Mouse (Mus musculus): ENCODE measurements around the gene Pfn4.
"Not testable (repeated sequence)": the region's sequence is repeated elsewhere in the genome, so short reads cannot be mapped to it uniquely, and the experiment has no call there.

Gene Pfn4

DNA sequence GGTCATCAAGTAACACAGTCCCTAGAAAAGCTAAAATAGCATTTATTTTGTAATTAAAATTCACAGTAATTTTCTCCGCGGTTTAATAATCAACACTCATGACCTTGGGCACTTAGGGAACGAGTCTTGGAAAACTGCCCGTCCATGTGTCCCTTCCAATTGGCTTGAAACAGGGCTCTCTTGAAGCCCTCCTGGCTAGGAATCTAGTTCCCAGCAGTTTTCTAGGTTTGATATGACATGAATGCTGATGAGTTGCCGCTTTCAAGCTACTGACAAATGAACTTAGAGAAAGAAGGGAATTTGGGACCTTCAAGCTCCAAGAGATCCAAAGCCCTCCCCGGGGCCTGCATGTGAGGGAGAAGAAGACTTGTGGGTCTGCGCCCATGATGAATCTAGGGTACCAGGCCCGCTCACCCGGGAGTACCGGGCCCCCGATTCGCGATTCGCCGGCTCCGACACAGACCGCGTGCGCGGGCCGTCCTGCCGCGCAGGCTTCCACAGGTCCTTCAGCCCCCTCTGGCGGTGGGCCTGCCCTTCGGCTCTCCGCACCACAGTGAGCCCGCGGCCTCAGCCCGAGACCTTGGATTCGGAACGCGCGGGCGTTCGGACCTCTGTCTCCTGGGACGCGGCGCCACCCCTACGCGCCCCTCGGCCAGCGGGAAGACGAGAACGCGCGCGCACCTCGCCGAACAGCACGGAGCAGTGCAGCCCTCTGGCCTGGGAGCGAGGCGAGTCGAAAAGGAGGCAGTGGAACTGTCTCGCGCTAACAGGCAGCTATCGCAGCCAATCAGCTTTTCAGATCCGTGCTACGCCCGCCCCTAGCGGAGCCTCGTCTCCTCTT lies at the start of gene Pfn4, which contains the start of gene Fam228b:
Gene Pfn4 (plus strand): TSS at position 531 of the 841 bp plus-strand sequence.
Gene Fam228b (minus strand): TSS at position 776 of the 841 bp plus-strand sequence.
- peak; percentile 91 to 92 for DNase-seq (ENCODE audit: low spot score in 2 of 2)

DNA sequence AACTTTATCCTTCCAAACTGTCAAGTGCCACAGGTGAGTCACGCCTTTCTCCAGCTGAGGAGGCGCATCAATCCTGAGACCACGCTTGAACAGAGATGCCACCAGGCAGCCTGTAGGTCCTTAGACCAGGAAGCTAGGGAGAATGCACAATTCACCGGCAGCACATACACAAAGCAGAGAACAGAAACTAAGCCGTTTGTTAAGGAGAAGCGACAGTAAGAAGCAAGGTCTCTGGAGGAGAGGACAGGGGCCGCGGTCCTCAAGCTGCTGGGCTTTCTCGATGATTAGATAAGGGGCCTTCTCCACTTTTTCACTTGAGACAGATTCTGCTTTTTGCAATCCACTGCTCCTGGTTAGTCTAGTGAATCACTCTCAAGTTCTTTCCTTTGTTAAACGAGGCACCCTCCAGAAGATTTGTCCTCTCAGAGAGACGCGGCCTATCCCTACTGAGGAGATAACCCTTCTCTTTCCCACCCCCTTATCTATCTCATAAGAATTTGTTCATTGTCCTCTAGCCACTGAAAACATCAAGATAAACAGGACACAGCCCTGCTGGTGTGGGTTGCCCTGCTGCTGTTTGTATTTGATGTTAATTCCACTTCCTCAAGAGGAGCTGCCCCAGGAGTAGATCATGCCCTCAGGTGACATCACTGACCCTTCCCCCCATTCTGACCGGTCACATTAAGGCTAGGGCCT lies 49.6 kb upstream of the Pfn4 start:
- no peak for DNase-seq (ENCODE audit: low spot score in 2 of 2)

DNA sequence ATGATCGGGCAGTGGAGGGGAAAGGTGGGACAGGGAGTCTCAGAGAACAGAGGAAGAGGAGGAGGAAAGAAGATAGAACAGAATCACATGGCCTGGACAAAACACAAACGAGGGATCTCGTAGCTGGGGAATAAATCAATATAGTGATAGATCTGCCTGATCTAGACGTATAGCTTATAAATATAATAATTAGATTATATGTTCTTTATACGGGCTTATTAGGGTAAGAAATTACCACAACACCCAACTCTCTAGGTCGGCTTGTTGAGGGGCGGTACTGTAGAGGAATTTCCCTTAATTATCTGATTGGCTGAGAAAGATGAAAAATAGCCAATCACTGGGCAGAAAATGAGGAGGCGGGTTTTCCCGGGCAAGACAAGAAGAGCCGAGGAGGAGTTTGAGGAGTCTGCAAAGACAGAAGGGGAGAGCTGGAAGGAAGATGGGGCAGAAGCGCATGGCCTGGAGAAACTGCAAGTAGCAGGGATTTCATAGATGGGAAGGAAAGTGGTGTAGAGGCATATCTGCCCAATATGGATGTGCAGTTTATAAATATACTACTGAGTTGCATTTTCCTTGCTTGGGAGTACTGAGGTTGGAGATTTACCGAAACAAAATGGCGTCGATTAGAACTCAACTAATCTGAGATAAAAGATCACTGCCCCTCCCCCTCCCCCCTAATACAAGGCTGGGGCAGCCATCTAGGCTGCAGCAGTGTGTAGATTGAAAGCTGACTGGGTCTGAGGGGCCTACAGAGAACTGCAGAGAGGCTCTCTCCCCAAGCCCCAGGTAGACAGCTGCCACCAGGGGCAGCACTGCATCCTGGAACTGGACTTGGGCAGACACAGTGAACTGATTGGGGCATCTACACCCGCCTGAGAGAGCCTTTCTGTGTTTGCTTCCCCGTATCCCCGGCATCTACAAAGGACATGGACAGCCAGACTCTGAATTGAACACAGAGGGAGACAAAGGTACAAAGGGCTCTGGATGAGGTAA lies 48.8 kb upstream of the Pfn4 start:
- DNase-seq (ENCODE audit: low spot score in 2 of 2): no peak

DNA sequence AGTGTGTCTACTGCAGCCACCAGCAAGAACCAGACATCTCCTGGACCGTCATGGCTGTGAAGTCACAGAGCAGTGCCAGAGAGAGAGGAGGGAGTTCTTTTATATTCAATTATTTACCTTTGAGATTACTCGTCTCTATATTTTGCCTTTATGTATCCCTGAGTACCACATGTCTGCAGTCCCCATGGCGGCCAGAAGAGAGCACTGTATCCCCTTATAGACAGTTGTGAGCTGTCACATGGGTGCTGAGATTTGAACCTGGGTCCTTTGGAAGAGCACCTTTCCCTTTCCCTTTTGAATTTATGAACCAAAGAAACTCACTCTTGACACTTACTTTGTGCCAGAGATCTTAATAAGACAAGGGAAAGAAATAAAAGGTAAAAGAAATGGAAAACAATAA lies 39.7 kb upstream of the Pfn4 start:
- no peak for DNase-seq (ENCODE audit: low spot score in 2 of 2)

DNA sequence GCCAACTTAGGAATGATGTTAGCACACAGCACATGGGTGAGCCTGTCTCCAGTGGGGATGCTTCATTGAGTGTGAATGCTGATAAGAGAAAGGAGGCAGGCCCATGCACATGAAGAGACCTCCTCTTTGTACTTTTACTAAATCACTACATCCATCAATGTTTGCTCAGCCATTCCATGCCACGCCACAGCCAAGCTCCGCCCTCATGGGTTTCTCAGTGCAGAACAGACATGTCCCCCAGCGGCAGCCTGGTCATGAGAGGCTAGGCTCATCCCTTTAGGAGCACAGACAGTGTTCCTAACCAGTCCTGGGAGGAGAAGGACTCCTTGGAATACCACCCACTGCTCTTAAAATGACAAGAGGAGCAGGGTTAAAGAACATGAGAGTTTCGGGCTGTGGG lies 37.2 kb upstream of the Pfn4 start:
- DNase-seq (ENCODE audit: low spot score in 2 of 2): no peak

DNA sequence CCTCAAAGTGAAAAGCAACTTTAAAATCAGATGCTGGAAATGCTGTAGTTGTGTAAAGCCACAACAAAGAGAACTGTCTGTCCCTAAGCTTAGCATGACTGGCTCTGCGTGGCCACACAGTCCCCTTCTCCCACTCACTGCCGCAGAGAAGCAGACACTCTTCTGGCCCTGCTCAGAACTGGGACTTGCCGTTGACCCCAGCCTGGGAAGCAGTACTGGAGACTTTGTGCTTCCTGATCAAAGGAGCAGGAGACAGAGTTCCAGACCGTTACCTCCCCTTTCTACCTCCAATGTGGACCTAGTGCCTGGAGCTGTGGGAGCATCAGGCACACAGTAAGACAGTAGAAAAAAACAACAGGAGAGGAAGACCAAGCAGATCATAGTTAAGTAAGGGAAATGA lies 36.5 kb upstream of the Pfn4 start:
- DNase-seq (ENCODE audit: low spot score in 2 of 2): no peak

DNA sequence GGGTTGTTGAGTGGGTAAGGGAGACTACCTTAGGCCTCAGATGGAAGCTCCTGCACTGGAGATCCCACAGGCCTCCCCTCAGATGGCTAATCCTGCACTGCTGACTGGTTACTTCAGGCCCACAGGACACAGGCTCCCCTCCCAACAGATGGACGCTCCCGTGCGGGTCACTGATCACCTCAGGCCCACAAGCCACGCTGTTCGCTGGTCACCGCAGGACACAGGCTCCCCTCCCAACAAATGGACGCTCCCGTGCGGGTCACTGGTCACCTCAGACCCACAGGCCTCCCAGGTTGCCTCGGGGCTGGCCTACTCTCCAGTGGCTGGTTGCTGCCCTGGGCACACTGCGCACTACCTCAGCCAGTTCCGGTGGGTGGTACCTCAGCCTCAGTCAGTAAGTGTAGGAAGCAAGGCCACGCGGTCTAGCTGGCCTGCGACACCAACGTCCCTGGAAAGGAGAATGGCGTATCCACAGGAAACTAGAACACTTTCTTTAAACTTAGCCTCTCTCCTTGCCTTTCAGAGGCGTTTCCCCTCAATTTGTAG lies 30.7 kb upstream of the Pfn4 start, which contains the start of gene Fam228a:
Gene Fam228a (minus strand): TSS at position 400 of the 546 bp plus-strand sequence.
- DNase-seq (ENCODE audit: low spot score in 2 of 2): no peak

DNA sequence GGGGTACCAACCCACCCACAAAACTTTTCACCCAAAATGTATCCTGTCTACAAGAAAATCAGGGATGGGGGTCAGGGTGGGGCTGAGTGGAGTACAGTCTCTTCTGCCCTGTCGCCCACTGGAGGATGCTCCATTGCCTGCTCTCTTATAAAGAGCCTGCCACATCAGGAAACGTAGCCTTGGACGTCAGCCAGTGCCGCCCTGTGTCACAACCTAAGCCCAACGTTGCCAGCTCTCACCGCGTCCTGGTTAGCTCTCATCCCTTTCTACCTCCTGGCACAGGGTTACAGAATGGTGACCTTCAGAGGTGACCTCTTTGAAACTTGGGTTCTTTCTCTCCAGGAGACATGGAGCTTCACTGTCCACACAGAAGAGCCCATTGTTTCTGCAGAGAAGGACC lies 28.0 kb upstream of the Pfn4 start:
- no peak for DNase-seq (ENCODE audit: low spot score in 2 of 2)

DNA sequence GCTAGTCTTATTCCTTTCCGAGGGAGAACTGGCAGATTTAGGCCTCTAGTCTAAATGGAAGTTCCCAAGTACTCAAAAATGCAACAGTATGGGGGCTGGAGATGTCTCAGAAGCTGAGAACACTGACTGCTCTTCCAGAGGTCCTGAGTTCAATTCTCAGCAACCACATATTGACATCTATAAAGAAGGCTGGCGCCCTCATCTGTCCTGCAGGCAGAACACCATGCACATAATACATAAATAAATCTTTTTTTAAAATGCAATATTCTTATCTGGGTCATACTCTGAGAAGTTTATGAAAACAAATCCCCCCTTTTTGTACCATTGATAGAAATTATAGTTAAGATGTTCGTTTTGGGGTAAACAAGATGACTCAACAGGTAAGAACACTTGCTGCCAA lies 26.6 kb upstream of the Pfn4 start:
- no peak for DNase-seq (ENCODE audit: low spot score in 2 of 2)

DNA sequence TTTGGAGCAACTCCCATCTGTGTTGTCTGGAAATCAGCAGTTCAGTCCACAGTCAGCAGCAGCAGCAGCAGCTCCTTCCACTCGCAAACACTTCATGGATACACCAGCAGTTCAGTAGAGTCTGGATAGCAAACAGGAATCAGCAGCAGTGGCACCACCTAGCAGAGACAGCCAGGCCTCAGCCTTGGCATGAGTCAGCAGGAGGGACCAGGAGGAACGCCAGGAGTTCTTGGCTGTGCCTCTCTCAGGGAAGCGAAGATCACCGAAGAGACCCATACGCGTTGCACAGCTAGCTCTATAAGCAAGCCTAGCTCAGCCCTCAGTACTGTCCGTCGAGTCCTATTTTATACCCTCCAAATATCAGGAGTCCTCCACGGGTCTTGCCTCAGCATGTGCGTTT lies 24.3 kb upstream of the Pfn4 start:
- no peak for DNase-seq (ENCODE audit: low spot score in 2 of 2)

DNA sequence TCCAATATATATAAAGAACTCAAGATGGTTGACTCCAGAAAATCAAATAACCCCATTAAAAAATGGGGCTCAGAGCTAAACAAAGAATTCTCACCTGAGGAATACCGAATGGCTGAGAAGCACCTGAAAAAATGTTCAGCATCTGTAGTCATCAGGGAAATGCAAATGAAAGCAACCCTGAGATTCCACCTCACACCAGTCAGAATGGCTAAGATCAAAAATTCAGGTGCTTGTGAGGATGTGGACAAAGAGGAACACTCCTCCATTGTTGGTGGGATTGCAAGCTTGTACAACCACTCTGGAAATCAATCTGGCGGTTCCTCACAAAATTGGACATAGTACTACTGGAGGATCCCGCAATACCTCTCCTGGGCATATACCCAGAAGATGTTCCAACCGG lies 14.4 kb upstream of the Pfn4 start:
- DNase-seq (ENCODE audit: low spot score in 2 of 2): not testable (repeated sequence)

DNA sequence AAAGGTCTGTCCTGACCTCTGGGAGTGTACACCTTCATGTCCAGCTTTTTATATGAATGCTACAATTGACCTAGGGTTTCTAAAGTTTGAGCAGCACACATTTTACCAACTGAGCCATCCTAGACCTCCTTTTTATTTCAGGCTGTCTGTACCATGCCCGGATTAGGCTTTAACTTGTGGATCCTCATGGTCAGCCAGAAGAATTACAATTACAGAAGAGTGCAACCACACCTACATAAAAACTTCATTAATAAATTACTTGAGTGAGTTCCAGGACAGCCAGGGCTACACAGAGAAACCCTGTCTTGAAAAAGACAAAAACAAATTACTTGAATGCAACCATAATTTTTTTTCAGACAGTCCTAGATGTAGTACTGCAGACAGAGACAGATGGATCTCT lies 11.8 kb upstream of the Pfn4 start:
- DNase-seq (ENCODE audit: low spot score in 2 of 2): no peak

DNA sequence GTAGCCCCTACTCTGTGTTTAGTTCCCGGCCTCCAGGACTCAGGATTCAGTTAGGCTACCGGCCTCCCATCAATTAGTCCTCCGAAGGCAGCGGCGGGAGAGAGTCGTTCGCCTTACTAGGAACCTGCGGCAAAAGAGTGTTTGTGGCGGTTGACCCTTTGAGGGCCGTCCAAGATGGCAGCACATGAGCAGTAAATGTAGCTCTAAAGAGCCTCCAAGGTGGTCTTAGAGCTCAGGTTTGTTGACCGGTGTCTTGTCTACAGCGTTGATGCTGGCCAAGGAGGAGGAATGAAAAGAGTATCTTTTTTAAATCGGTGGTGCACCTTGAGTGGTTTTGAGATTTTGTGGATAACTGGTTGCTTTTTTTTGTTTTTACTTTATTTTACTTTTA lies 506 bp downstream of the Pfn4 start:
- DNase-seq (ENCODE audit: low spot score in 2 of 2): no peak

DNA sequence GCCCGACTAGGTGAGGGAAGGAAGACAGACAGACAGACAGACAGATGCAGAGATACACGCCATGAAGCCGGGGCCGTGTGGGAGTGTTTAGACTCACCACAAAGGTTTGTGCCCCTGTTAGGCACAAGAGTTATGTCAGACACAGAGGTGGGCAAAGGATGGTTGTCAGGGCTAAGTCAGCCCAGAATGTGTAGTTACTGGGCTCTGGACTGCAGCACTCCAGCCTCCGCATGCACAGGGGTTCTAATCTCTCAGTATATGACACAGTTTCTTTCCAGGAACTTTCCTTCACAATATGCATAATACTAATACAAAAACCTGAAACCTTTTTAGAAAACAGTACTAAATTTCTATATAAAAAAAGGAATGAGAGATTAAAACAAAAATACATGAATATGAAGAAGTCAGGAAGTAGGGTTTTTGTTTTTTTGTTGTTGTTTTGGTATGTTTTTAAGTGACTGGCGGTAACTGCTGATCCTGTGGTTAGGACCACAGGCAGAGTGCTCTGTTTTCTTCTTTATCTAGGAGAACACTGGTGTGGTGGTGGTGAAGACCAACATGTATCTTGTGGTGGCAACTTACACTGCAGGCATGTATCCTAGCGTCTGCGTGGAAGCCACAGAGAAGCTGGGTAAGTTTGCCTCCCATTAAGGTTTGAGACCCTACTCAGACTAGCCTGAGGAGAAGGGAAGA lies 6.2 kb downstream of the Pfn4 start:
- DNase-seq (ENCODE audit: low spot score in 2 of 2): no peak

DNA sequence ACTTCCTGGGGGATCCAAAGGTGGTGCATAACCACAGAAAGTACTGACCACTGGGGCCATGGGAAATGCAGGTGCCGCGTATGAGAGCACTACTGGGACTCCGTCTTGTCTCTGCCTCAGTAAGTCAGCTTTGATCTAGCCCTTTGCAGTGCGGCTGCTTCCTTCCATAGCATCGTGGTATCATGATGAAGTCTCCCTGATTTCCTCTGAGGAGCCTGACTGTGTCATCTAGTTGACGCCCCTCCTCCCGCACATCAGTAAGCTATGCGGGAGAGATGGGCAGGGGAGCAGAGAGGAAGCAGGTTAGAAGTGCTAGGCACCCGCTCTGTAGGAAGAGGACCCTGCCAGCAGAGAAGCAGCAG lies 6.7 kb downstream of the Pfn4 start:
- DNase-seq (ENCODE audit: low spot score in 2 of 2): no peak

DNA sequence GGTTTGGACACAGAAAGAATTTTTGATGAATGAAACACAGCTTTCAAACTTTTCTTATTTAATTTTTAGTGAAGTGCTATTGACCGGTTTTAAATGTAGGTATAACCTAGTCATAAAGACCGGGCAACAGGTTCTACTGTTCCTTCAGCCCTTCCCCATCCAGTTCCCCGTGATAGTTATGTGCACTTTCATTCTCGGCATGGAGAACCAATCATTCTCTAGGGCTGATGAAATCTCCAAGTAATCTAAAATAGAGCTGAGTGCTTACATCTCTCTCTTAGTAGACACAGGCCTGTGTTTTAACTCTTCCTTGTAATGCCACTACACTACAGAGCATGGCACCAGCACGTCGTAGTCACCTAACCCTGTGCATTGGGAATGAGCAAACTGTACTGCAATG lies 8.9 kb downstream of the Pfn4 start:
- DNase-seq (ENCODE audit: low spot score in 2 of 2): no peak

DNA sequence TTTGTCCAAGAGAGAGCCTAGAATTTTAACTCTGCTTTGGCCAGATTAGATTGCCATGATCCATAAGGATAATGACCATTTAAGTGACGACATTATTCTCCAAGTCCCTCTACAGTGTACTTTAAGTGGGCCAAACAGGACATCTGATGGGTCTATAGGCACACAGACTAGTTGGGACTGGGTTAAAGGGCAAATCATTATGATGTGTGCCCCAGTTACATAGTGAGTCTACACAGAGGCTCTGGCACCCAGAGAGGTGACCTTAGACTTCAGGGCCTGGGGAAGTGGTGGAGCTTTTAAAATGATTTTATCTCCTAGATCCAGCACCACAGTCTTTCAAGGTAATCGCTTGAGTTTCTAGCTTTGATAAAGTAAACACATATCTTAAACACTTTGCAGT lies 11.4 kb downstream of the Pfn4 start:
- no peak for DNase-seq (ENCODE audit: low spot score in 2 of 2)

DNA sequence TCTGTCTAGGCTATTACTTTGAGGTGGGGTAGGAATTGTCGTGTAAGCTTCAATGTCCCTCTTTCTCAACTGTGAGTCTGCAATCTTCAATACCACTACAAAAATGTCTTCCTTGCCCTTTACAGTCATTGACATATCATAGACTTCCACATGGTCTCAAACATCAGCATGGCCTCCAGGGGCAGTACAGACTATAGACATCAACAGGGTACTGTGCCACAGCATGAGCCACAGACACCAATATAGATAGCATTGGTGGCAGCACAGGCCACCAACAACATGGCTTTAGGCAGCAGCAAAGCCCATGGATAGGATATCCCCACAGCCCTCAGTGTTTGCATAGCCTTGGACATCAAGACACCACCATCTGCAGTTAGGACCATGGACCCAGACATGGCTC lies 12.4 kb downstream of the Pfn4 start:
- DNase-seq (ENCODE audit: low spot score in 2 of 2): no peak

DNA sequence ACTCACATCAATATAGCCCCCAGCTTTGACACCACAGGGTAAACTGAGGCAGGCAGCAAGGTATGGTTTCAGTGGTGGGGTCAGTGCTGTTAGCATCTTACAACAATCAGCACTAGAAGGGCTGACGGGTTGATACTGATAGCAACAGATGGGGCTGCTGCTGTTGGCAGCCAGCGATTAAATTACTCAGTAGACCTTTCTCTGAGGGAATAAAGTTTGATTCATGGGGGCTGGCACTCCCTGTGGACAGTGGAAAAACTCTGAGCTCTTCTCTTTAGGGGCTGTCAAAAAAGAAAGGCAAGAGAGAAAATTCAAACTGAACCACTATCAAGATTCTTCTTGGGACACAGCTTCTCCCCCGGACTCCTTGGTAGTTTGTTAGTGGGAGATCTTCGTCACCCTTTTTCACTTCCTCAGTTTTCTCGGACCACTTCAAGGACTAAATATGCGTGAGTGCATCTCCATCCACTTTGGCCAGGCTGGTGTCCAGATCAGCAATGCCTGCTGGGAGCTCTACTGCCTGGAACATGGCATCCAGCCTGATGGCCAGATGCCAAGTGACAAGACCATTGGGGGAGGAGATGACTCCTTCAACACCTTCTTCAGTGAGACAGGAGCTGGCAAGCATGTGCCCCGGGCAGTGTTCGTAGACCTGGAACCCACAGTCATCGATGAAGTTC lies 13.0 kb downstream of the Pfn4 start:
- DNase-seq (ENCODE audit: low spot score in 2 of 2): not testable (repeated sequence)

DNA sequence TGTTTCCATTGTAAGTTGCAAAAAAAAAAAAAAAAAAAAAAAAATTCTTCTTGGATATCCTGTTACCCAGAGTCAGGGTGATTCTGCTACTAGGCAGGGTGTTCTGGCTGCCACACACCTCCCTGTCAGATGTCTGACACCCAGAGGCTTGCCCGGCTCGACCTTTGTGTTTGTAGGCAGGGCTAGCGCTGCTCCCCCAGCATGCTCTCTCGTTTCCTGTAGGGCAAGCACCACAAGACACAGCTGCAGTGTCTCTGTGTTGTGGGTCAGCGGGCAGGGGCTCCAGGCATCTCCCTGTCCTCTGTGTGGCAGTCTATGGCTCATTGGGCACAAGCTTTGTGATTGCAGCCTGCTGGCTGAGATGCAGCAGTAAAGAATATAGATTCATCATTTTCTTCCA lies 14.8 kb downstream of the Pfn4 start:
- DNase-seq (ENCODE audit: low spot score in 2 of 2): no peak

DNA sequence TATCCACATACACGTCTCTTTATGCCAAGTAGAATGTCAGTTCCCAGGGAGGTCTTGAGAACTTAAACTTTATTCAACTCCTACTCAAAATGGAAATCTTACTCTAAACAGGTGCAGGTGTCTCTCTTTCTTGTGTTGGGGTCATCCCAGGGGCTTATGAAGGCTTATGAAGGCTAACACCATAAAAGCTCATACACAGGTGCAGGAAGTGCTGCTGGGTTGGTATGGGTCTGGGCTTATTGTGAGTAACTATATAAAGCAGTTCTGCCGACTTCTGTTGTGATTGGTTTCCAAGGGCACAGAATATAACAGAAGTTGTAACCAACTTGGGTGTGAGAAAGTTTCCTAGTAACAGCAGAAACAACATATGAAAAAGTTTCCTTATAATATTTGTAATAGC lies 15.6 kb downstream of the Pfn4 start:
- DNase-seq (ENCODE audit: low spot score in 2 of 2): no peak
